Mouse (Mus musculus) forelimb bud, embryonic 11.5 days (tissue): ENCODE results near the gene Tub.

Source experiments
- DNase-seq: peaks from one replicate; pipeline ENCODE4 v3.0.0-alpha.2; 2012; ENCODE audit warnings: low read depth, low spot score

Tub gene

GRCm38 (mm10) chr7:108985934-108986708 is 36.0 kb downstream of the Tub start:
- DNase-seq = no peak

- DNase-seq = no peak
Observed at GRCm38 (mm10) chr7:108991207-108991606, 41.1 kb downstream of the Tub start.

GRCm38 (mm10) chr7:108993230-108993629 is 43.1 kb downstream of the Tub start:
- DNase-seq = no peak

DNA sequence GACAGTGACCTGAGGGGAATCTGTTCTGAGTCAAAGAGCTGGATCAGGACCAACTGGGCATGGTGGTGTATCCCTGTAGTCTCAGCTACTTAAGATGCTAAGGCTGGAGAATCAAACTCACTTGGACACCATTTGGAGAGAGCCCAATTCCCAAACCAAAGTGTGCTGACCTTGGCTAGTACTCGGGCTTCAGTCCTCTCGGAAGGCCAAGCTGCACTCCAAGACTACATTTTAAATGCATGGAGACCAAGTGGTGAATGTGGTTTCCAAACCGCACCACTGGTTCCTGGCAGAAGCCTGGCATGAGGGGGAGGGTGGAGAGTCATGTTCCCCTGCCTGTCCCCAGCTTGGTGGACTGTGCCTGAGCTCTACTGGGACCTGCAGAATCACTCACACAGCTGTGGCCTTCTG is 43.7 kb downstream of the Tub start:
- no peak for DNase-seq

GRCm38 (mm10) chr7:108996156-108996555 is 46.0 kb downstream of the Tub start:
- DNase-seq = no peak

- peak; percentile 49 for DNase-seq
Observed at GRCm38 (mm10) chr7:109000315-109000954, 50.3 kb downstream of the Tub start.

DNA sequence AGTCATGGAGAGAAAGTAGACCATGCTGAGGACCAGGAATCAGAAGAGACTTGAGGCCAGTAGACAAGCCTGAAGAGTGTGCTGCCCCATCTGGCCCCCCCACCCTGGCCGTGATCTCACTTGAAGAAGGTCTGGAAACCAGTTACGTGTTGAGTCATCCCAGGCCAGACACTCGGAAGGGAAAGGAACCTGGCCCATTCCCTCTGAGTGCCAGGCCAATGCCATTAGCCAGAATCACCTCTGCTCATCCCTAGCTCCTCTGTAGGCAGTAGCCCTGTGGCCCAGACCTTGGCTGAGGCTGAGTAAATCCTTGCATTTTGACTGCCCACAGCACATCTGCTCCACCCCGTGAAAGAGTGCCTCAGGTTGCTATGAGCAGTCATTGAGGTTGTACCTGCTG is 51.8 kb downstream of the Tub start:
- no peak for DNase-seq

GRCm38 (mm10) chr7:109003653-109004052 is 53.5 kb downstream of the Tub start:
- no peak for DNase-seq

DNA sequence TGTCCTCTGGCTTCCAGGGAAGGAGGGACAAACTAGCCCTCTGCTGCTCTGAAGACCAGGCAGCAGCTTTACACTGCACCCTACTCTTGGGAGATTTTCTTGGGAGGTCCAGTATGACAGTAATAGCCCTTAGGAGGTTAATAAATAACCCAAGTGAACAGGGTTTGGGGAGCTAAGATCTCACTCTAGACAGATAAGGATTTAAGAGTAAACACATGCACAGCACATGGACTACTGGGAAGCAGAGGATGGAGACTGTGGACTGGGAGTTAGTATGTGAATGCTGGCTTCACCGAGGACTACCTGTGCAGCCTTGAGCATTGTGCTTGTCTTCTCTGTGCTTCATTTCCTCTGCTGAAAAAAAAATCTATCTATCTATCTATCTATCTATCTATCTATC is 59.1 kb downstream of the Tub start:
- no peak for DNase-seq

DNA sequence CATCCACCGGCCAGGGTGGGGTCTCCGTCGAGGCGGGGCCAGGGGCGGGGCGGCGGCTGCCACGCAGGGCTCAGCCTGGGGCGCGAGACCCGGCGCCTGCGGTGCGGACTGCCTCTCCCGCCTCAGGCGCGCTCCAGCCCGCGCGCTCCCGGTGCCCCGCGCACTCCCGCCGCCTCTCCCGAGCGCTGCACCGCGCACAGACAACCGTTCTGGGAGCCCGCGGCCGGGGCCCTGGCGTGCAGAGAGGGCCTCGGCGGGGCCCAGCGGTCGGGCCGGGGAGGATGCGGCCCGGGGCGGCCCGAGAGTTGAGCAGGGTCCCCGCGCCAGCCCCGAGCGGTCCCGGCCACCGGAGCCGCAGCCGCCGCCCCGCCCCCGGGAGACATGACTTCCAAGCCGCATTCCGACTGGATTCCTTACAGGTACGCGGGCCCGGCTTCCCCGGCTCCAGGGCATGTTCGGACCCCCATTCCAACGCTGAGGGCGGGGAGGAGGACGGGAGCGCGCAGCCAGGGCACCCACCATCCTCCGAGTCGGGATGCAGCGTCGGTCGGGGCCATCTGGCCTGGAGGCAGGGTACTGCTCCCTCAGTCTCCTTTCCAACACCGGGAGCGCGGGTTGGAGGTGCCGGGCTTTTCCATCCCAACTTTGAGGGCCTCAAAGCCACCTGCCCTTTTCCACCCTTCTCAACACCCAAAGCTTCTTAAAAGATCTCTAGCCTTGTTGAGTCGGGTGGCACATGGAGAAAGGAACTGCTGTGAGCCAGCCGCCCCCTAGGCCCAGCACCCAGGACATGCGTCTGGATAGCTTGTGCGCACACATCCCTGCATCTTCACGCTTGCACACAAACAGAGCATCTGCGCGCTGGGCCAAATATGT is 60.8 kb downstream of the Tub start:
- peak; percentile 13 for DNase-seq

- peak; percentile 17 for DNase-seq
Observed at GRCm38 (mm10) chr7:109011596-109012180, 61.5 kb downstream of the Tub start.

DNA sequence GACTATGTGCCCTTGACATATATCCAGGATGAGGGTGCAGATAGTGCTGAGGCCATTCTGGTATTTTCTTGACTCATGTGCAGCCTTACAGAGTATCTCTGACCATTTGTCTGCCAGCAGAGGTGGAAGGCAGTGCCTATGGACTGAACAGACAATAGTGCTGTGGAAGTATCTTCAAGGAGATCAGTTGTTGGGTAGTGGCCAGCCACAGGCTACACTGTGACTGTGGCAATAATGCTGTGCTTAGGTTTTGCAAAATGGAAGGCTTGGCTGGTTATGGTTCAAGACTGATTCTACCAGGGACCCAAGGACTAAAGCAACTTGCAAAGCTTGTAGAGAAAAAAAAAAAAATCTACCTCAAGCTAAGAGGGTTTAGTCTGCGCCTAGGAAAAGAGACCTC is 62.4 kb downstream of the Tub start:
- DNase-seq = no peak

- DNase-seq = no peak
Observed at GRCm38 (mm10) chr7:109012998-109013625, 63.0 kb downstream of the Tub start.

DNA sequence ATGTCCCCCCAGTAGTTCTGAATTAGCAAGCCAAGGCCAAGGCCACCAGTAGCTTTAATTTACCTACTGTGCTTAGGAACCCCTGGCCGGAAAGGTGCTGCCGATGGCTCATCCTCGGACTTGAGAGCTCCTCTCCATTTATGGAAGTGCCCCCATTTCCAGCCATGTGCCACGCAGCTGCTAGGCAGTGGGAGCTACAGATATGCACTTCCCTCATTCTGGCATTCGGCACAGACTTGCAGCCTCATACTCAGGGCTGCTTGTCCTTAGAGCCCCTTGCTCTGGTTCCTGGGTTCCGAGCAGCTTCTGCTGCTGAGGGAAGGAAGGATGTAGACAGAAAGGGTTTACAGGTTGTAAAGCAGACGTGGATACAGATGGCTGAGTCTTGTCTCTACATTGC is 64.7 kb downstream of the Tub start:
- no peak for DNase-seq

- peak; percentile 4 for DNase-seq
Observed at GRCm38 (mm10) chr7:109016378-109016923, 66.3 kb downstream of the Tub start.

- no peak for DNase-seq
Observed at GRCm38 (mm10) chr7:109019243-109019642, 69.1 kb downstream of the Tub start.

DNA sequence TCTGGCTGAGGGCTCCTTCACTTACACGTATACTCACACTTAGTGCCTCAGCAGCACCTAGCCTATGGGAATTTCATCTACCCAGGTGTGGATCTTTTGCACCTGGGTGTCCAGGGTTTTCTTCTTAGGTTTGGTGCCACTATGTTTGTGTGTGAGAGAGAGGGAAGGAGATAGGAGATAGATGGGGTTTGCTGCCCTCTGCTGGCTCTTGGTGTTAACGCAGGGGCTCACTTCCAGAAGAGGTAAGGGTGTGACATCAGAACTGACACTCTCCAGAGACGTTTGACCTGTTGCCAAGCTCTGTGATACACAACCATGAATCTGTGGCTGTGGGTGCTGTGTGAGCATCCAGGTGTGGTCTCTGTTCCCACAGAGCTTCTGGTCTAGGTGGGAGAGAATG is 71.3 kb downstream of the Tub start:
- peak; percentile 71 for DNase-seq

DNA sequence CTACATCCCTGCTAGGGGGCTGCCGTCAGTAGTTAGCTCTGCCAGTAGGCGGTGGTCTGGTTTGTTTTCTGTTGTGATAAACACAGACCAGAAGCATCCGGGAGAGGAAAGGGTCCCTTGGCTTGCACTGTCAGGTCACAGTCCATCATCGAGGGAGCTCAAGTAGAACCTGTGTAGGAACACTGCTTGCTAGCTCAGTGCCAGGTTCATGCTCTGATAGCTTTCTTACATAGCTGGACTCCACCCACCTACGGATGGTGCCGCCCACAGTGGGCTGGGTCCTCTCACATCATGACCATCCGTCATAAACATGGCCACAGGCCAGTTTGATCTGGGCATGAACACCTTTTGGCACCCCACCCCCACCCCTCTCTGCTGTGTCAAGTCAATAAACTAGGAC is 75.6 kb downstream of the Tub start:
- DNase-seq = no peak

GRCm38 (mm10) chr7:109026976-109027375 is 76.8 kb downstream of the Tub start:
- no peak for DNase-seq

GRCm38 (mm10) chr7:109027721-109028120 is 77.6 kb downstream of the Tub start:
- DNase-seq = no peak

- peak; percentile 62 for DNase-seq
Observed at GRCm38 (mm10) chr7:109028204-109028603, 78.1 kb downstream of the Tub start.
